Mouse (Mus musculus) olfactory bulb, adult 2 months (tissue): Measurements from ENCODE around the gene Tmem123.

Source experiments
- CTCF ChIP-seq: fragments of 200-500 bp; IDR thresholded peaks from 2 replicates; pipeline ENCODE4 v1.5.1; 2012; ENCODE audit warnings: low read depth, mild to moderate bottlenecking, low read length, moderate library complexity; ENCODE audit not compliant: insufficient read depth
- POLR2A ChIP-seq: fragments of 200-500 bp; IDR thresholded peaks from 2 replicates; pipeline ENCODE4 v1.6.1; 2012; ENCODE audit warnings: mild to moderate bottlenecking, low read depth, low read length, moderate library complexity; ENCODE audit not compliant: insufficient read depth

GRCm38 (mm10) chr9:7822758-7823157 lies 58.9 kb downstream of the Tmem123 start:
- TF ChIP-seq CTCF = no peak
- no peak for TF ChIP-seq POLR2A
